Mouse (Mus musculus): ENCODE results near the gene Inip. TPM values are rescaled to one million over a fixed set of nuclear protein-coding genes. Genes with fewer than 3 reads are reported as not detected.
"Not testable (repeated sequence)": the region's sequence is repeated elsewhere in the genome, so short reads cannot be mapped to it uniquely, and the experiment has no call there.

Gene Inip
- total RNA-seq, 2 experiments from 2014 or later: 2.7 to 4.2 TPM

- no peak for DNase-seq
Observed at GRCm38 (mm10) chr4:59807521-59807920, 6.1 kb upstream of the Inip start.

GRCm38 (mm10) chr4:59806879-59807195 is 5.4 kb upstream of the Inip start:
- DNase-seq: peak; percentile 17

- peak; percentile 50 for DNase-seq
Observed at GRCm38 (mm10) chr4:59805968-59806878, 4.8 kb upstream of the Inip start.

- DNase-seq: peak; percentile 90
Observed at GRCm38 (mm10) chr4:59805181-59805967, 4.0 kb upstream of the Inip start, which contains the start of gene Snx30. TSS of gene Snx30 (plus strand) at chr4:59805840.

- no peak for DNase-seq
Observed at GRCm38 (mm10) chr4:59804754-59805153, 3.4 kb upstream of the Inip start.

GRCm38 (mm10) chr4:59803358-59803757 is 2.0 kb upstream of the Inip start:
- DNase-seq: no peak

- no peak for DNase-seq
Observed at GRCm38 (mm10) chr4:59802792-59803191, 1.4 kb upstream of the Inip start.

GRCm38 (mm10) chr4:59802107-59802506 is 718 bp upstream of the Inip start:
- DNase-seq: no peak

- DNase-seq: no peak
Observed at GRCm38 (mm10) chr4:59800181-59800580, 1.2 kb downstream of the Inip start.

GRCm38 (mm10) chr4:59795788-59796455 is 5.5 kb downstream of the Inip start:
- DNase-seq: no peak

- DNase-seq: no peak
Observed at GRCm38 (mm10) chr4:59794116-59794515, 7.3 kb downstream of the Inip start.

- DNase-seq: not testable (repeated sequence)
Observed at GRCm38 (mm10) chr4:59793626-59794025, 7.8 kb downstream of the Inip start.

GRCm38 (mm10) chr4:59789015-59789414 is 12.4 kb downstream of the Inip start:
- DNase-seq: no peak

- DNase-seq: no peak
Observed at GRCm38 (mm10) chr4:59787126-59787525, 14.3 kb downstream of the Inip start.

GRCm38 (mm10) chr4:59786661-59787060 is 14.7 kb downstream of the Inip start:
- peak; percentile 44 for DNase-seq

- no peak for DNase-seq
Observed at GRCm38 (mm10) chr4:59785412-59785811, 16.0 kb downstream of the Inip start.

- DNase-seq: peak; percentile 94
Observed at GRCm38 (mm10) chr4:59783685-59784279, 17.6 kb downstream of the Inip start.

- DNase-seq: no peak
Observed at GRCm38 (mm10) chr4:59782853-59783684, 18.3 kb downstream of the Inip start.

GRCm38 (mm10) chr4:59780568-59780967 is 20.8 kb downstream of the Inip start:
- DNase-seq: no peak

GRCm38 (mm10) chr4:59777828-59778227 is 23.6 kb downstream of the Inip start:
- DNase-seq: no peak

- no peak for DNase-seq
Observed at GRCm38 (mm10) chr4:59772171-59772879, 29.1 kb downstream of the Inip start.

Data from gastrocnemius, postnatal 25 days (tissue).